Mouse (Mus musculus) thymus, adult 2 months (tissue): ENCODE measurements around the gene Sdc3. TPM values are rescaled to one million over a fixed set of nuclear protein-coding genes. Genes with fewer than 3 reads are reported as not detected.

ENCODE experiments used
- DNase-seq: peaks from one replicate; pipeline ENCODE4 v3.0.0; 2021
- H3K27ac ChIP-seq: fragments of 200-500 bp; 2 replicates; pipeline ENCODE4 v1.5.1; 2012; ENCODE audit warnings: low read length, control low read depth; ENCODE audit not compliant: control insufficient read depth, insufficient read depth
- H3K27me3 ChIP-seq: fragments of 200-500 bp; 2 replicates; pipeline ENCODE4 v1.6.1; 2012; ENCODE audit warnings: mild to moderate bottlenecking, low read length, moderate library complexity, mixed read lengths; ENCODE audit not compliant: control insufficient read depth, insufficient read depth
- H3K36me3 ChIP-seq: fragments of 200-500 bp; 2 replicates; pipeline ENCODE4 v1.6.1; 2012; ENCODE audit warnings: mild to moderate bottlenecking, low read length, moderate library complexity; ENCODE audit not compliant: control insufficient read depth, insufficient read depth
- H3K4me1 ChIP-seq: fragments of 200-500 bp; replicated peaks from 2 replicates; pipeline ENCODE4 v1.6.1; 2012; ENCODE audit warnings: low read length; ENCODE audit not compliant: control insufficient read depth, insufficient read depth
- H3K4me3 ChIP-seq: fragments of 200-500 bp; 2 replicates; pipeline ENCODE4 v1.5.1; 2012; ENCODE audit warnings: mild to moderate bottlenecking, low read length, control low read depth, moderate library complexity; ENCODE audit not compliant: control insufficient read depth, insufficient read depth
- CTCF ChIP-seq: fragments of 200-500 bp; IDR thresholded peaks from 2 replicates; pipeline ENCODE4 v1.5.1; 2012; ENCODE audit warnings: mild to moderate bottlenecking, control low read depth, low read length, moderate library complexity, borderline replicate concordance; ENCODE audit not compliant: control insufficient read depth, poor library complexity, insufficient read depth; ENCODE audit errors: extremely low read depth
- POLR2A ChIP-seq: fragments of 200-500 bp; IDR thresholded peaks from 2 replicates; pipeline ENCODE4 v1.6.1; 2012; ENCODE audit warnings: mild to moderate bottlenecking, low read length, control low read depth, moderate library complexity; ENCODE audit not compliant: control insufficient read depth, poor library complexity, insufficient read depth; ENCODE audit errors: extremely low read depth
- WGBS: fragments of 180-500 bp; shearing (Covaris S2); methylation state at CpG from one replicate; pipeline ENCODE4 v1.1.7; 2018; 5-methylcytosine and 5-hydroxymethylcytosine counted together
- polyA plus RNA-seq: library from polyadenylated mRNA; depleted of rRNA; stranded (reverse); fragments of >200 nt; gene quantifications from 2 replicates; pipeline ENCODE4 v1.2.3, GENCODE M21; 2012; rRNA removed

Sdc3 gene
- polyA plus RNA-seq: 96.8 and 97.5 TPM in 2 replicates

DNA sequence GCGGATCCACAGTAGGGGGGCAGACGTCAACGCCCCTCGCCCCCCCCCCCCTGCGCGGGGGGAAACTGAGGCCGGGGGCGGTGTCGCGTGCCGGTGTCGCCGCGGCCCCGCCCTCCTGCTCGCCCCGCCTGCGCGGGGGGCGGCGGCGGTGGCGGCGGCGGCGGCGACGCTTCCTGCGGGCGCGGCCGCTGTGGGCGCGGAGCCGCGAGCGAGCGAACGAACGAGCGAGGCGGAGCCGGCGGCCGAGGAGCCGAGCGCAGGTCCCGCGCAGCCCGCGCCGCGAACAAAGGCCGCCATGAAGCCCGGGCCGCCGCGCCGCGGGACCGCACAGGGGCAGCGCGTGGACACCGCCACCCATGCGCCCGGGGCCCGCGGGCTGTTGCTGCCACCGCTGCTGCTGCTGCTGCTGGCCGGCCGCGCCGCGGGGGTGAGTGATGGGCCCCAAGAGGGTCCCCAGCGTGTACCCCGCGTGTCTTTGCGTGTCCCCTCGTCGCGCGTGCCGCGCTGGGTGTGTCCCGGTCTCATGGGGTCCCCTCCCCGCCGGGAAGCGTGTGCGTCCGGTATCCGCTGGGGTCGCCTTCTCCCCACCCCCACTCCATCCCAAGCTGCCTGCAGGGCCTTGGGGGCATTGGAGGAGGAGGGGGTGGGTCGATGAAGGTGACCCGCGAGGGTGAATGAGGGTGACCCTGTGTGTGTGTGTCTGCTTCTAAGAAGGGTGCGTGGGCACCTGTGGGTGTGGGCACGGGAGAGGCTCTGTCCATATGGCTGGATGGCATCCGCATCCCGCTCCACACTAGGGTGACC, at the start of gene Sdc3:
Gene Sdc3, plus strand, starts transcription at position 162 of the 804 bp plus-strand sequence.
- peaks cover 10% of the 10 kb centered on the region; the same call in 1 of the 2 replicates for H3K27me3 ChIP-seq
- peak within 1 kb of the TSS; percentile 50 for H3K4me3 ChIP-seq
- H3K4me1 ChIP-seq: peaks cover 14% of the 10 kb centered on the region
- TF ChIP-seq POLR2A: no peak
- no peak for TF ChIP-seq CTCF
- no peaks in the 10 kb centered on the region for H3K36me3 ChIP-seq
- DNase-seq: peak; percentile 29
- no peak within 1 kb of the TSS for H3K27ac ChIP-seq
- 12% methylated on average over 94 of the region's 99 CpGs for WGBS

- Histone ChIP-seq H3K27me3 (no peaks in the 10 kb centered on the region), H3K36me3 (peaks cover 86% of the 10 kb centered on the region), H3K4me3 (no peak overlapping the region), H3K4me1 (no peaks in the 10 kb centered on the region), H3K27ac (no peak overlapping the region)
- WGBS: 94% methylated on average over 4 of the region's 4 CpGs
- TF ChIP-seq POLR2A (no peak), CTCF (no peak)
- DNase-seq: no peak
Observed at GRCm38 (mm10) chr4:130744058-130744457, 48.3 kb upstream of the Sdc3 start.

GRCm38 (mm10) chr4:130745561-130746306, 46.6 kb upstream of the Sdc3 start:
- no peaks in the 10 kb centered on the region for H3K27me3 ChIP-seq
- no peak for DNase-seq
- no peak overlapping the region for H3K4me3 ChIP-seq
- 94% methylated on average over 5 of the region's 5 CpGs for WGBS
- H3K4me1 ChIP-seq: no peaks in the 10 kb centered on the region
- no peak overlapping the region for H3K27ac ChIP-seq
- TF ChIP-seq POLR2A (no peak), CTCF (no peak)
- peaks cover 97% of the 10 kb centered on the region for H3K36me3 ChIP-seq

GRCm38 (mm10) chr4:130749566-130749965, 42.8 kb upstream of the Sdc3 start:
- WGBS: 95% methylated on average over 7 of the region's 7 CpGs
- no peak for DNase-seq
- no peaks in the 10 kb centered on the region for H3K27me3 ChIP-seq

DNA sequence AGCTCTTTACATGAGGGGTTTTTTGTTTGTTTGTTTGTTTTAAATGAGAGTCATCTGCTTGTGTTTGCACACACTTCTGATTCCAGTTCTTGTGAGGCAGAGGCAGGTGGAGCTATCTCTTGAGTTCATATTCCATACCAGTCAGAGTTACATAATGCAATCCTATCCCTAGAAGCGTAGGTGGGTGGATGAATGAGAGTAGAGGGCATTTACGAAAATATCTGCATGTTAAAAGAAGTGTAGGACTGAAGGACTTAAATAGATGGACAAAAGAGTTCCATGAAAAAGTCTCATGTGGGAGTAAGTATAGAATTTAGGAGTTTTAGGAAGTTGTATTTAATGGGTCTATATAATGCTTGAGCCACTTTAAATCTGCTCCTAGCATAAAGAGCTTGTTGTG, 40.4 kb upstream of the Sdc3 start:
- peaks cover 90% of the 10 kb centered on the region for H3K36me3 ChIP-seq
- DNase-seq: no peak

More at GRCm38 (mm10) chr4:130749566-130749965, 42.8 kb upstream of the Sdc3 start:
- H3K4me3 ChIP-seq: no peak overlapping the region
- H3K4me1 ChIP-seq: no peaks in the 10 kb centered on the region
- no peak for TF ChIP-seq POLR2A
- TF ChIP-seq CTCF: no peak
- H3K27ac ChIP-seq: no peak overlapping the region
- peaks cover 97% of the 10 kb centered on the region for H3K36me3 ChIP-seq

DNA sequence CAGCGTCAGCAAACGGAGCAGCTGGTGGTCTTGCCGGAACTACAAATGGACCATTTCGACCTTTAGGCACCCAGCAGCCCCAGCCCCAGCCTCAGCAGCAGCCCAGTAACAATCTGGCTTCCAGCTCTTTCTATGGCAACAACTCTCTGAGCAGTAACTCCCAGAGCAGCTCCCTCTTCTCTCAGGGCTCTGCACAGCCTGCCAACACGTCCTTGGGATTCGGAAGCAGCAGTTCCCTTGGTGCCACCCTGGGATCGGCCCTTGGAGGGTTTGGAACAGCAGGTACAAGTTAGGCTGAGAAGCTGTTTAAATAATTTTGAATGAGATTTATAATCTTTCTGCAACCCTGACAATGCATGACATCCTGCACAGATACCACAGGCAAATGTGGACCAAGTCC, 39.7 kb upstream of the Sdc3 start:
- no peak overlapping the region for H3K4me3 ChIP-seq
- peaks cover 89% of the 10 kb centered on the region for H3K36me3 ChIP-seq
- DNase-seq: no peak
- no peaks in the 10 kb centered on the region for H3K4me1 ChIP-seq
- no peaks in the 10 kb centered on the region for H3K27me3 ChIP-seq
- H3K27ac ChIP-seq: no peak overlapping the region
- 95% methylated on average over 7 of the region's 7 CpGs for WGBS
- TF ChIP-seq CTCF (no peak), POLR2A (no peak)

More for the DNA sequence above, 40.4 kb upstream of the Sdc3 start:
- Histone ChIP-seq H3K27ac (no peak overlapping the region), H3K4me3 (no peak overlapping the region), H3K27me3 (no peaks in the 10 kb centered on the region), H3K4me1 (no peaks in the 10 kb centered on the region)
- WGBS: 98% methylated on average over 2 of the region's 2 CpGs
- no peak for TF ChIP-seq POLR2A
- no peak for TF ChIP-seq CTCF

DNA sequence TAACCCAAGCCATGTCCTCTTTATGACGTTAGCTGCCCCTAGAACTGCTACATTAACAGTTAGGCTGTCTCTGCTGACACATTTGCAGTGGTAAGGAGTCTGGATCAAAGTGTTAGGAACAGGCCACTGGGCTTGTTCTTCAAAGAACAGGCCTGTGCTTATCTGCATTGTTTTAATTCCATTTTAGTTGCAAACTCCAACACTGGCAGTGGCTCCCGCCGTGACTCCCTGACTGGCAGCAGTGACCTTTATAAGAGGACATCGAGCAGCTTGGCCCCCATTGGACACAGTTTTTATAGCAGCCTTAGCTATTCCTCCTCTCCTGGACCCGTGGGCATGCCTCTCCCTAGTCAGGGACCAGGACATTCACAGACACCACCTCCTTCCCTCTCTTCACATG, 38.6 kb upstream of the Sdc3 start:
- H3K27ac ChIP-seq: no peak overlapping the region
- no peak overlapping the region for H3K4me3 ChIP-seq
- WGBS: 94% methylated on average over 5 of the region's 5 CpGs
- H3K36me3 ChIP-seq: peaks cover 88% of the 10 kb centered on the region
- DNase-seq: no peak
- TF ChIP-seq CTCF (no peak), POLR2A (no peak)
- H3K27me3 ChIP-seq: no peaks in the 10 kb centered on the region
- no peaks in the 10 kb centered on the region for H3K4me1 ChIP-seq
